Mouse (Mus musculus) midbrain, embryonic 16.5 days (tissue): ENCODE data around the gene Ccdc63. TPM values are rescaled to one million over a fixed set of nuclear protein-coding genes. Genes with fewer than 3 reads are reported as not detected.
"Not testable (repeated sequence)": the region's sequence is repeated elsewhere in the genome, so short reads cannot be mapped to it uniquely, and the experiment has no call there.

ENCODE experiments used
- ATAC-seq: fragments of 200-750 bp; cut with Nextera tagmentation; 2 replicates; pipeline ENCODE4 v1.8.0; 2017; ENCODE audit warnings: moderate TSS enrichment
- H3K27ac ChIP-seq: fragments of 300-500 bp; sonication (generic); 2 replicates; pipeline ENCODE4 v1.5.1; 2014; ENCODE audit warnings: mild to moderate bottlenecking, low read length, mixed read lengths
- H3K27me3 ChIP-seq: fragments of 300-500 bp; sonication (generic); 2 replicates; pipeline ENCODE4 v1.6.1; 2014; ENCODE audit warnings: low read depth, low read length, mixed read lengths; ENCODE audit not compliant: control insufficient read depth, insufficient read depth
- H3K36me3 ChIP-seq: fragments of 300-500 bp; sonication (generic); 2 replicates; pipeline ENCODE4 v1.6.1; 2014; ENCODE audit warnings: mild to moderate bottlenecking, low read length, moderate library complexity, mixed read lengths; ENCODE audit not compliant: control insufficient read depth, insufficient read depth
- H3K4me1 ChIP-seq: fragments of 300-500 bp; sonication (generic); 2 replicates; pipeline ENCODE4 v1.6.1; 2014; ENCODE audit warnings: mild to moderate bottlenecking, low read length, mixed read lengths; ENCODE audit not compliant: control insufficient read depth, insufficient read depth
- H3K4me2 ChIP-seq: fragments of 300-500 bp; sonication (generic); 2 replicates; pipeline ENCODE4 v1.6.1; 2014; ENCODE audit warnings: mild to moderate bottlenecking, low read length, mixed read lengths
- H3K4me3 ChIP-seq: fragments of 300-500 bp; sonication (generic); 2 replicates; pipeline ENCODE4 v1.5.1; 2014; ENCODE audit warnings: low read depth, mild to moderate bottlenecking, low read length, moderate library complexity, mixed read lengths
- H3K9ac ChIP-seq: fragments of 300-500 bp; sonication (generic); 2 replicates; pipeline ENCODE4 v1.6.1; 2014; ENCODE audit warnings: low read depth, low read length, mixed read lengths
- H3K9me3 ChIP-seq: fragments of 300-500 bp; sonication (generic); replicated peaks from 2 replicates; pipeline ENCODE4 v1.6.1; 2014; ENCODE audit warnings: mild to moderate bottlenecking, low read length, mixed read lengths; ENCODE audit not compliant: control insufficient read depth, poor library complexity, severe bottlenecking
- WGBS: fragments of 180-500 bp; shearing (Covaris S2); extraction: QIAGEN DNeasy Blood & Tissue Kit; methylation state at CpG from one replicate; pipeline ENCODE4 v1.1.7; 2014; 5-methylcytosine and 5-hydroxymethylcytosine counted together
- polyA plus RNA-seq: library from polyadenylated mRNA; unstranded; fragments of >200 nt; fragmentation: Nextera tagmentation; extraction: Ambion mirVana; gene quantifications from 2 replicates; pipeline ENCODE4 v1.2.1, GENCODE M21; 2015

The Ccdc63 gene
- polyA plus RNA-seq, result 0.24 and 0.25 TPM in 2 replicates

DNA sequence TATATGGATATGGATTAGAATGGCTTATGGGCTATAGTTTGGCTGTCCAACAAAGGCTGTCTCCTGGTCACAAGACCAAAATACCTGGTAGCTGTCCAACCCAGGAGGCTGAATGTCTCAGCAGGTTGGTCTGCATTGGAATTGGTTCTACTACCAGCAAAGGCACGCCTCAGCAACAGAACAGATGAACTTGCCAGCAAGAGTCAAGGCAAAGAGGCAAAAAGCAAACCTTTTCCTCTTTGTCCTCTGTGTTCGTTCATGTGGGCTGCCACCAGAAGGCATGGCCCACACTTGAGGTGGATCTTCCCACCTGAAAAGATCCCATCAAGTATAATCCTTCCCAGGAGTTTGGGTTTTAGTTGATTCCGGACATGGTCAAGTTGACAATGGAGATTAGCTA is at the start of gene Ccdc63:
Ccdc63 (minus strand) TSS at position 101 of the 400 bp plus-strand sequence.
- Histone ChIP-seq H3K27me3 (no peaks in the 10 kb centered on the region), H3K4me1 (no peaks in the 10 kb centered on the region), H3K36me3 (no peaks in the 10 kb centered on the region), H3K9me3 (0 out of 2 replicates have a peak, but pooled peaks cover 2% of the 10 kb centered on the region), H3K4me2 (no peak within 1 kb of the TSS), H3K4me3 (no peak within 1 kb of the TSS), H3K27ac (no peak within 1 kb of the TSS), H3K9ac (no peak within 1 kb of the TSS)
- WGBS, result 86% methylated on average over 3 of the region's 3 CpGs
- ATAC-seq, result no peak

GRCm38 (mm10) chr5:122189115-122189514 is 48.5 kb upstream of the Ccdc63 start:
- no peaks in the 10 kb centered on the region for H3K9me3 ChIP-seq
- no peaks in the 10 kb centered on the region for H3K27me3 ChIP-seq
- H3K36me3 ChIP-seq, result no peaks in the 10 kb centered on the region
- WGBS, result 54% methylated on average over 3 of the region's 3 CpGs
- H3K27ac ChIP-seq, result no peak overlapping the region
- no peak overlapping the region for H3K4me2 ChIP-seq
- H3K4me1 ChIP-seq, result no peaks in the 10 kb centered on the region
- H3K9ac ChIP-seq, result no peak overlapping the region
- ATAC-seq, result no peak
- H3K4me3 ChIP-seq, result no peak overlapping the region

- whole genome bisulfite sequencing, result 96% methylated on average over 6 of the region's 6 CpGs
- not testable (repeated sequence) for H3K9ac ChIP-seq, ATAC-seq
Measured at GRCm38 (mm10) chr5:122184858-122185257, 44.2 kb upstream of the Ccdc63 start.

DNA sequence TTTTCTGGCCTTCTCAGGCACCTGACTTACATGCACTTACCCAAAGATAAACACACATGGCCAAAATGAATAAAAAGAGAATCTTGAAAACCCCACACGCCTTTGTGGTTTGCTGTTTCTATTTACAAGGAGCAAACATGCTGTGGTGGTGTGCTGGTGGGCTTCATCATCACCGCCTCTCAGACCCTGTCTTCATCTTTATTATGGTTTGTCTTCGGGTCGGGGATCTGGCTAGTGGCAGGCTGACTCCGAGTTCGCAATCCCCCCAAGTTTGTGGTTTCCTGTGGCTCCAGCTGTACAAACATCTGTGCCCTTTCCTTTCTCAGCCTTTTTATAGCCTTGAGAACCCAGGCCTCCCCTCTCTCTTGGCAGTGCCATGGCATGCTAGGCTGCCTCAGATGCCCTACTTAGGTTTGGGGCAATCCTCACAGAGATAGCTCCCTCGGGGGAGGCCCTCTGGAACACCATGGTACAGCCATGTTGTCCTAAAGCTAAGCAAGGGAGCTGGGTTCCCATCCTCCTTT is 43.7 kb upstream of the Ccdc63 start:
- Histone ChIP-seq H3K4me3 (no peak overlapping the region), H3K4me2 (no peak overlapping the region), H3K36me3 (no peaks in the 10 kb centered on the region), H3K9me3 (no peaks in the 10 kb centered on the region), H3K27ac (no peak overlapping the region), H3K4me1 (no peaks in the 10 kb centered on the region), H3K27me3 (no peaks in the 10 kb centered on the region), H3K9ac (no peak overlapping the region)
- ATAC-seq, result no peak
- WGBS, result 87% methylated on average over 7 of the region's 7 CpGs

More at GRCm38 (mm10) chr5:122184858-122185257, 44.2 kb upstream of the Ccdc63 start:
- H3K4me1 ChIP-seq, H3K27me3 ChIP-seq, H3K4me3 ChIP-seq, H3K36me3 ChIP-seq, H3K9me3 ChIP-seq, H3K4me2 ChIP-seq, H3K27ac ChIP-seq: not testable (repeated sequence)

- H3K4me3 ChIP-seq, result no peak overlapping the region
- no peak overlapping the region for H3K9ac ChIP-seq
- H3K4me1 ChIP-seq, result no peaks in the 10 kb centered on the region
- no peaks in the 10 kb centered on the region for H3K9me3 ChIP-seq
- no peaks in the 10 kb centered on the region for H3K27me3 ChIP-seq
- H3K4me2 ChIP-seq, result no peak overlapping the region
- 59% methylated on average over 6 of the region's 6 CpGs for WGBS
- 0 out of 2 replicates have a peak, but pooled peaks cover 2% of the 10 kb centered on the region for H3K36me3 ChIP-seq
- H3K27ac ChIP-seq, result no peak overlapping the region
- ATAC-seq, result no peak
Measured at GRCm38 (mm10) chr5:122179665-122180064, 39.0 kb upstream of the Ccdc63 start.

DNA sequence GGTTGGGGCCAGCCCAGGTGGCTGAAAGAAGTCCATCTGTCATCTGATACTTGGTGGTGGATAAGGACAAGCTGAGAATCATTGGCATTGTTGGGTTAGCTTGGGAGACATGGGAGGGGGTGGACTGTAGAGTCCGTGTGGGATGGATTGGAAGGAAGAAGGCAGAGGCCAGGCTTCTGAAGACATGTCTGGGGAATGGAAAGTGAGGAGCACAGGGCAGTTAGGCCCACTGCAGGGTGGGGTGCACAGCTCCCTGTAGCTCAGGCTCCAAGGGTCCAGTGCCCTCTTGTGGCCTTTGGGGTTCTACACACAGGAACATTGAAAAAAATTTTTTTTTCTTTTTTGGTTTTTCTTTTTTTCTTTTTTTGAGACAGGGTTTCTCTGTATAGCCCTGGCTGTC is 35.8 kb upstream of the Ccdc63 start:
- no peak overlapping the region for H3K9ac ChIP-seq
- peaks cover 17% of the 10 kb centered on the region for H3K36me3 ChIP-seq
- H3K27ac ChIP-seq, result no peak overlapping the region
- H3K4me2 ChIP-seq, result no peak overlapping the region
- H3K9me3 ChIP-seq, result no peaks in the 10 kb centered on the region
- no peaks in the 10 kb centered on the region for H3K27me3 ChIP-seq
- H3K4me3 ChIP-seq, result no peak overlapping the region
- H3K4me1 ChIP-seq, result no peaks in the 10 kb centered on the region
- WGBS, result 43% methylated on average over 1 of the region's 1 CpGs
- ATAC-seq, result no peak

DNA sequence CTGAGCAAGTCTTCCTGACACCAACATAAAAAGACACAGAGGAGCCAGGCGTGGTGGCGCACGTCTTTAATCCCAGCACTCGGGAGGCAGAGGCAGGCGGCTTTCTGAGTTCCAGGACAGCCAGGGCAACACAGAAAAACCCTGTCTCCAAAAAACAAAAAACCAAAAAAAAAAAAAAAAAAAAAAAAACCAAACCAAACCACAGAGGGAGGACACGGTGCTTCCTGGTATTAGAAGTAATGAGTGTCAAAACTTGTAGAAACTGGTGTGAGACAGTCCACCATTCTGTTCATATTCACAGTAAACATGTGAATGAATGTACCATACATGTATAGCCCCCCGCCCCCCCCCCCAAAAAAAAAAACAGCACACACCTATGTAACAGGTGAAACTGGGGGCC is 35.3 kb upstream of the Ccdc63 start:
- Histone ChIP-seq H3K36me3 (peaks cover 22% of the 10 kb centered on the region), H3K27me3 (no peaks in the 10 kb centered on the region), H3K4me2 (no peak overlapping the region), H3K9me3 (no peaks in the 10 kb centered on the region), H3K9ac (no peak overlapping the region), H3K4me3 (no peak overlapping the region), H3K27ac (no peak overlapping the region), H3K4me1 (no peaks in the 10 kb centered on the region)
- ATAC-seq, result no peak
- WGBS, result 88% methylated on average over 7 of the region's 7 CpGs

- Histone ChIP-seq H3K36me3 (peaks cover 23% of the 10 kb centered on the region), H3K4me3 (no peak overlapping the region), H3K9me3 (no peaks in the 10 kb centered on the region), H3K27ac (no peak overlapping the region), H3K27me3 (no peaks in the 10 kb centered on the region), H3K4me2 (no peak overlapping the region), H3K4me1 (no peaks in the 10 kb centered on the region), H3K9ac (no peak overlapping the region)
- no peak for ATAC-seq
- WGBS, result 81% methylated on average over 2 of the region's 2 CpGs
Measured at GRCm38 (mm10) chr5:122175402-122175801, 34.8 kb upstream of the Ccdc63 start.

DNA sequence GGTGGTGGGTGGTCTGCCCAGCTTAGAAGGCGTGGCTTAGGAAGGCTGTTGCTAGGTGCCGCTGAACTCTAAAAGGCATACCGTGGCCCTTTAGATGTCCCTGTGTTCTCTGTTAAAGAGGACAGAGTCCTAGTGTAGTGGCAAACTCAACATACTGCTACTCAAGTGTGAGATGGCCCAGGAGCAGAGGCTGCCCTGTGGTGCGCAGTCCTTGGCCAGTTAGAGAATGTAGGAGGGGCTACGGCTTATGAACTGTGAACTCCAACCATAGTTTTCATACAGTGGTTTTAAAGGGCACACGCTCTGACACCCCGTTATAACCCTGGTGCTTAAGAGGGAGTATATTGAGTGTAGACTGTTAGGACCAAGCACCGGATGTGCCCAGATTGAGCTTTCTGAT is 30.4 kb upstream of the Ccdc63 start:
- Histone ChIP-seq H3K9ac (no peak overlapping the region), H3K4me3 (no peak overlapping the region), H3K4me2 (no peak overlapping the region), H3K27ac (no peak overlapping the region), H3K36me3 (peaks cover 37% of the 10 kb centered on the region), H3K9me3 (no peaks in the 10 kb centered on the region), H3K27me3 (no peaks in the 10 kb centered on the region), H3K4me1 (peaks cover 15% of the 10 kb centered on the region)
- no peak for ATAC-seq
- WGBS, result 94% methylated on average over 8 of the region's 8 CpGs
